ENCODE assay signal across 1 mouse cellular context in the genomic region with DNA sequence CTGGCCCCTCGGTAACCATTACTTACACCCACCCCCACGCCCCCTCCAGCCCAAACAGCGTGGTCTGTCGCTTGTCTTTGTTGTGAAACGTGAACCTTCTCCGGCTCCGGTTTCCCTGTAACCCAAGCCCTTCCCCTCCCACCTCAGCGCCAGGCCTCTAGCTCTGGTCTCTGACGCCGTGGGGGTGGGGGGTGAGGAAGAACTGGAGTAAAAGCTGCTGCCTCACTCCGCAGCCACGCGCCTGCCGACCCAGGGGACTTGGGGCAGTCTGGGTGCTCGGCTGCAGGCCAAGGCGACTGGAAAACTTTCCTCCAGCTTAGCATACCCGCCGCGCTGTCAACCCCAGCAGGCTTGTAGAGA.
A peak's percentile ranks its signal among the peaks of the same experiment; 100 is the strongest.
TF ChIP-seq lines count a peak whose summit lies in the region.

No protein-coding gene starts in this region.

TF ChIP-seq in MEL, 35 proteins besides CTCF, POLR2A, EP300 and RAD21:
- TF ChIP-seq CHD2 (IDR thresholded peaks at IDR 0.05; ENCODE audit: low read length) (no peak), ZKSCAN1 (IDR thresholded peaks at IDR 0.05; ENCODE audit: low read depth, low read length) (no peak), SIN3A (IDR thresholded peaks at IDR 0.05; ENCODE audit: low read length) (peak; percentile 72)
